Mouse (Mus musculus): ENCODE results near the gene Ercc4.

- TF ChIP-seq CTCF (IDR thresholded peaks at IDR 0.05; ENCODE audit: low read depth, low read length) (no peak), POLR2A (IDR thresholded peaks at IDR 0.05; ENCODE audit: extremely low read depth, insufficient read depth, low read length) (no peak)
Observed at GRCm38 (mm10) chr16:13196626-13197025, 87.1 kb downstream of the Ercc4 start.

All from liver, adult 2 months (tissue).